Mouse (Mus musculus) NIH3T3 (cell line): Measurements from ENCODE around the gene Apbb1.

Experiments used
- DNase-seq: peaks from one replicate; pipeline ENCODE4 v3.0.0-alpha.2; 2012; ENCODE audit warnings: low read depth

Gene Apbb1

DNA sequence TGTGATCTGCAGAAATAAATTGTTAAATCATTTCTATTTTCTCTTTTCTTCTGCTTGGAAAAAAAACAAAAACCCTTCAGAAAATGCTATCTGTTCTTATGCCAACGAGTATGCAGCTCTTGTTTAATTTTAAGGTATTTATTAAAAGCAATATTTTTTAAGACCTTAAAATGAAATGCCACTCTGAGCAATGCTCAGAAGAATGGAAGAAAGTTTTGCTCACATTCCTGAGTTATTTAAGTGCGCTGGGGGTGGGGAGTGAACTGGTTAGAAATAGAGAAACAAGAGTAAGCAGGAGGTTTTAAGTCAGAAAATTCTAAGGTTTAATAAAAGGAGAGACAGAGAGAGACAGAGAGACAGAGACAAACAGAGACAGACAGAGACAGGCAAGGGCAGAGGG, 61.7 kb downstream of the Apbb1 start:
- DNase-seq, result no peak

- no peak for DNase-seq
Measured at GRCm38 (mm10) chr7:105519336-105519735, 62.1 kb downstream of the Apbb1 start.

DNA sequence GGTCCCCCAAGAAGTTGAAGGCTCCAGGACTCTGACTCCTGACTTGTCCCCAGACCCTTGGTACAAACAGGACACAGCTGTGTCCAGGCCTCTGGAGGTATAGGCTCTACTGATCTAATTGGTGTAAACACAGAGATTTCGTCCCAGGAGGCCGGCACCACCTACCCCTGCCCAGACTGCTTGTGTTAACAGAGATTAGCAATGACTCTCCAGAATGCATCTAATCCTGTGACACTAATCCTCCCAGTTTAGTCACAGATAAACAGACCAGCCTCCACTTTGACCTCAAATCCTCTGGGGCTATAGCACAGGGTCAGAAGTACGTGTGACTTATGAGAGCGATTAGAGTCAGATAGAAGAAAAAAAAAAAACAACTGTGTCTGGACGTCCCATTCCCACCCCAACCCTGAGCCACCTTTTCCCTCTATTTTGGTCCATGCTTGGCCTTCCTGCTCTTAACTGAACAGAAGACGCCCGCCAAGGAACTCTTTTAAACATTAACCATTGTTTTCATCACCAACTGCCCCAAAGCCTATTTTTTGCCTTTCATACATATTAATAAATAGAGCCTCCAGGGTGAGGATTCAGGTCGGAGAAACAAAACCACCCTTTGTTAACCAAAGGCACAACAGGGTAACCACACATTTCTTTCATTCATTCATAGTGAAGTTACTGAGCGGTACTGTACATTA, 64.6 kb downstream of the Apbb1 start:
- no peak for DNase-seq

GRCm38 (mm10) chr7:105515178-105515577, 66.3 kb downstream of the Apbb1 start:
- DNase-seq, result peak; percentile 71

GRCm38 (mm10) chr7:105514561-105514960, 66.9 kb downstream of the Apbb1 start:
- no peak for DNase-seq

DNA sequence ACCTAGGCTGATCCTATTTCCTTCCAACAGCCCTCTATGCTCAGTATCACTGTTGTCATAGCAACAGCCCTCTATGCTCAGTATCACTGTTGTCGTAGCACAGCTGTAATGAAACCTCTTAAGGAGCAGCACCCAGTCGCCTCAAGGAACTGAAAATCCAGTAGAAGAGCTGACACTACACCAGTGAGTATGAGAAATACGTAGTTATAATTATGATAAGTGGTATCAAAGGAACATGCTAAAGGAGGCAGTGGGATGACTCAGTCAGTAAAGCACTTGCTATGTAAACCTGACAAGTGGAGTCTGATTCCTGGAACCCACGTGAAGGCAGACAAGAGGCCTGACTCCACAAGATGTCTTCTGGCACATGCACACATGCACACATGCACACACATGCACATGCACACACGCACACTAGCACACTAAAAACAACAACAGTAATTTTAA, 67.6 kb downstream of the Apbb1 start:
- peak; percentile 70 for DNase-seq

GRCm38 (mm10) chr7:105510143-105510542, 71.3 kb downstream of the Apbb1 start:
- DNase-seq, result no peak
